Mouse (Mus musculus) splenic B cell, adult 2 months (primary cell): ENCODE results near the gene Dscam.

Experiments used
- DNase-seq: peaks from one replicate; pipeline ENCODE4 v3.0.0-alpha.2; 2011; ENCODE audit warnings: low read depth, low spot score
- H3K27me3 ChIP-seq: 2 replicates; pipeline ENCODE4 v1.6.1; 2012; ENCODE audit warnings: mild to moderate bottlenecking, low read length, moderate library complexity, mixed read lengths; ENCODE audit not compliant: control insufficient read depth, poor library complexity, insufficient read depth, severe bottlenecking
- H3K36me3 ChIP-seq: 2 replicates; pipeline ENCODE4 v1.6.1; 2012; ENCODE audit warnings: mild to moderate bottlenecking, low read length, moderate library complexity, mixed read lengths; ENCODE audit not compliant: control insufficient read depth, poor library complexity, insufficient read depth, severe bottlenecking

The Dscam gene

GRCm38 (mm10) chr16:97170513-97171081 lies at the start of gene Dscam:
TSS of gene Dscam (minus strand) at chr16:97170752.
- Histone ChIP-seq H3K36me3 (no peaks in the 10 kb centered on the region), H3K27me3 (no peaks in the 10 kb centered on the region)
- no peak for DNase-seq

DNA sequence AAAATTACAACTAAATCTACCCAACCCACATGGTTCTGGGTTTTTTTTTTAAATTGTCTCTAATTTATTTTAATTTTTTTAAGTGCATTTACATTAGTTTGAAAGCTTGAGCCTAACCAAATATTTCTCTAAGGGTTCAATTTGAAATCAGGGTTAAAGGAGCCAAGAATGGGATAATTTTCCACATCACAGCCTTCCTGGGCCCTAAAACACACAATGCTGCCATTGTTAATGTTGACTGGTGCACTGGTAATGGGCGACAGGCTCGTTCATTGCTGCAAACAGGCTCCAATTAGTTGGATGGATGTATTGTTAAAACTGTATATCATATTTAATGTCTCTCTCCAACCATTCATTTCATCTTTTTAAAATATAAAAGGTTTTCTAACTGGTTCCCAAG lies 48.8 kb upstream of the Dscam start:
- no peak for DNase-seq
- Histone ChIP-seq H3K27me3 (no peaks in the 10 kb centered on the region), H3K36me3 (no peaks in the 10 kb centered on the region)

GRCm38 (mm10) chr16:97209997-97210396 lies 39.4 kb upstream of the Dscam start:
- no peaks in the 10 kb centered on the region for H3K36me3 ChIP-seq
- no peaks in the 10 kb centered on the region for H3K27me3 ChIP-seq
- DNase-seq, result no peak

GRCm38 (mm10) chr16:97208276-97208675 lies 37.7 kb upstream of the Dscam start:
- DNase-seq, result no peak
- H3K27me3 ChIP-seq, result no peaks in the 10 kb centered on the region
- no peaks in the 10 kb centered on the region for H3K36me3 ChIP-seq

GRCm38 (mm10) chr16:97204090-97204489 lies 33.5 kb upstream of the Dscam start:
- Histone ChIP-seq H3K27me3 (no peaks in the 10 kb centered on the region), H3K36me3 (no peaks in the 10 kb centered on the region)
- peak; percentile 0 for DNase-seq

GRCm38 (mm10) chr16:97203554-97203953 lies 33.0 kb upstream of the Dscam start:
- no peak for DNase-seq
- Histone ChIP-seq H3K36me3 (no peaks in the 10 kb centered on the region), H3K27me3 (no peaks in the 10 kb centered on the region)

GRCm38 (mm10) chr16:97194630-97195029 lies 24.1 kb upstream of the Dscam start:
- no peaks in the 10 kb centered on the region for H3K27me3 ChIP-seq
- no peak for DNase-seq
- H3K36me3 ChIP-seq, result no peaks in the 10 kb centered on the region

- DNase-seq, result no peak
These were observed 23.6 kb upstream of the Dscam start for GRCm38 (mm10) chr16:97194179-97194578.

DNA sequence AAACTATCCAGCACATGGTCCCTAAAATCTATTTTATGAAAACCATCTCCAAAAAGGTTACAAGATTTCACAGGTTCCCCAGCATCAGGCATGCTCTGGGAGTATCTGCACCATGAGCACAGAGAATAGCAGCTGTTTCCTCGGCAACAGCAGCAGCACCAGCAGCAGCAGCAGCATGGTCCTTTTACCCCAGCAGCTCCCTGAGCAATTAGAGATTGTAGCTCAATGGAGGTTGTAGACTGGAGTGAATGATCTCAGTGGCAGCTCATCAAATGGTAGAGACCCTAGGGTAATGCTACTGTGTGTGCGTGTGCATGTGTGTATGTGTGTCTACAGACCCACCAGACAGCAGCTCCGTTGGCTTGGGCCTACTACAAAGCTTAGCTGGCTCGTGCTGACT lies 21.7 kb upstream of the Dscam start:
- Histone ChIP-seq H3K27me3 (no peaks in the 10 kb centered on the region), H3K36me3 (no peaks in the 10 kb centered on the region)
- no peak for DNase-seq

More at GRCm38 (mm10) chr16:97194179-97194578, 23.6 kb upstream of the Dscam start:
- no peaks in the 10 kb centered on the region for H3K27me3 ChIP-seq
- no peaks in the 10 kb centered on the region for H3K36me3 ChIP-seq

GRCm38 (mm10) chr16:97190604-97191003 lies 20.1 kb upstream of the Dscam start:
- no peaks in the 10 kb centered on the region for H3K27me3 ChIP-seq
- H3K36me3 ChIP-seq, result no peaks in the 10 kb centered on the region
- DNase-seq, result no peak

DNA sequence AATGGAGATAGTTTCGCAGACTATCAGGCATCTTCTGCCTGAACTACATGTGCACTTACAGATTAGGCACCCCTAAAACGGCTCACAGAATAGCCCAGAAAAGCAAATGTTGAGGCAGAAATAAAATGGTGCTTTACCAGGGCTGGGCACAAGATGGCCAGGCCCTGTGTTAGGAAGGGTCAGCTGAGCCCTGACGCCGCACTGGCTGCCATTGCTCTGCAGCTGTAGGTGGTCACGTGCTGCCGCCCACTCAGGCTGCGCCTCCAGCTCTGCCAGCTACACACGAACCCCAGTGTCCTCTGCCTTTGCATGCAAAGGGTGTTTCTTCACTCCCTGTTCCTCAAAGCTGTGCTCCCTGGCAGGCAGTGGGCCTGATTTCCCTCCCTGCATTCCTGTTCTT lies 948 bp upstream of the Dscam start:
- Histone ChIP-seq H3K36me3 (no peaks in the 10 kb centered on the region), H3K27me3 (no peaks in the 10 kb centered on the region)
- DNase-seq, result no peak

DNA sequence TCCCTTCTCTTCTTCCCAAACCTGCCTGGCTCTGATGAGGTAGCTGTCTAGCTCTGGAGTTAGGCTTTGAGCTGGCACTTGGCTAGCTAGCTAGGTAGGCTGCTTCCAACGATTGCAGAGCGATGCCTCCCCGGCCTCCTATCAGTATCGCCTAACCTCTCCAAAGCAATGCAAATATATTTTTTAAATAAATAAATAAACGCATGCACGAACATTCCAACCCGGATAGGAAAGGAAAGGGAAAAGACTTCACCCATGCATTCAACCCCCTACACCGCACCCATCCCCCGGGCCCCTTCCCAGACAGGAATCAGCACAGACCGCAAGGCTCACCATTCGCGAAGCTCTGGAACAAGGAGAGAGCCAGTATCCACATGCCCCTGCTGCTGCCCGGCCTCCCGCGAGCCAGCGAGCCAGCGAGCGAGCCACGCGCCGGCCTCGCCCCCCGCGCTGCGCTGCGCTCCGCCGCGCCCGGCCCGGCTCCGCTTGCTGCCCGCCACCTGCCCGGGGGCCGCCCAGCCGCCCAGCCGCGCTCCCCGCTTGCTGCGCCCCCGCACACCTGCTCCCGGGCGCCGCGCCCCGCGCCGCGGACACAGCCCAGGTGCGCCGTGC lies 545 bp downstream of the Dscam start:
- H3K36me3 ChIP-seq, result no peaks in the 10 kb centered on the region
- no peak for DNase-seq
- no peaks in the 10 kb centered on the region for H3K27me3 ChIP-seq

DNA sequence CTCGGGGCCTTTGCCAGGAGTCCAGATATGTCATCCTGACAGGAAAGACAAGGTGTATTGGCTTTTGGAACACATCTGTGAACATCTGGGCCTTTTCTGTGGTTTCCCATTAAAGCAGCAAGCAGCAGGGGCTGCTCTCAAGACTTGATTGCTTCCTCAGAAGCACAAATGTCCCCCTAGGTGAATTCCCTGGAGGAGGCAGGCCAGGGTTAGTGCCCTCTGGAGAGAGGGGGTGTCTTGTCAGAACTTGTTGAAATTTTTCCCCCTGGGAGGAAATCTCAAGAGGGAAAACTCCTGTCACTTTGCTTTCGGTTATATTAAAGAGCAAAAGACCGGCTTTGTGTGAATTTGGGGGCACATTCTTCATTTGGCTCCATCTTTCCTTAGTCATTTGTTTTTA lies 1.9 kb downstream of the Dscam start:
- DNase-seq, result no peak
- Histone ChIP-seq H3K27me3 (no peaks in the 10 kb centered on the region), H3K36me3 (no peaks in the 10 kb centered on the region)

DNA sequence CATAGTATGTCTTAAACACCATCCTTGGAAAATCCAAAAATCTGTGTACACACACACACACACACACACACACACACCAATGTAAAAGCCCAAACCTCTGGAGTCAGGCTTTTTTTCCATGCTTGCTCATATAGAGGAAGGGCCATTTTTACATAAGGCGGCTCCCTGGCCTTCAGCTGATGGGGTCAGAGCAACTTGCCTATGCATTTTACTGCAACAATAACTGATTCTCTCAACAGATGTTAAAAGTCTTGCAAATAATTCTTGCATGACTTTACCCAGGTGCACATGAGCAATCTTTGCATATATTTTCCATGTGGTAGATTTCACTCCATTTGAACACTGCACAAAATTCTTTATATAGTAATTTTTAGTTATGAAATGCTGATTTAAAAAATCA lies 2.5 kb downstream of the Dscam start:
- DNase-seq, result no peak
- H3K36me3 ChIP-seq, result no peaks in the 10 kb centered on the region
- no peaks in the 10 kb centered on the region for H3K27me3 ChIP-seq

GRCm38 (mm10) chr16:97166166-97166565 lies 4.4 kb downstream of the Dscam start:
- Histone ChIP-seq H3K27me3 (no peaks in the 10 kb centered on the region), H3K36me3 (no peaks in the 10 kb centered on the region)
- DNase-seq, result no peak
